Mouse (Mus musculus) spleen, postnatal 36 days (tissue): ENCODE results near the gene Spout1.
"Not testable (repeated sequence)": the region's sequence is repeated elsewhere in the genome, so short reads cannot be mapped to it uniquely, and the experiment has no call there.

Experiments used
- DNase-seq, 2 experiments: peaks; one replicate each; pipeline ENCODE4 v3.0.0; 2022; ENCODE audit warnings: low spot score in 2 of 2, mixed read lengths in 1 of 2

The Spout1 gene

GRCm38 (mm10) chr2:30178711-30179110 lies 452 bp upstream of the Spout1 start:
- DNase-seq: not testable (repeated sequence)

DNA sequence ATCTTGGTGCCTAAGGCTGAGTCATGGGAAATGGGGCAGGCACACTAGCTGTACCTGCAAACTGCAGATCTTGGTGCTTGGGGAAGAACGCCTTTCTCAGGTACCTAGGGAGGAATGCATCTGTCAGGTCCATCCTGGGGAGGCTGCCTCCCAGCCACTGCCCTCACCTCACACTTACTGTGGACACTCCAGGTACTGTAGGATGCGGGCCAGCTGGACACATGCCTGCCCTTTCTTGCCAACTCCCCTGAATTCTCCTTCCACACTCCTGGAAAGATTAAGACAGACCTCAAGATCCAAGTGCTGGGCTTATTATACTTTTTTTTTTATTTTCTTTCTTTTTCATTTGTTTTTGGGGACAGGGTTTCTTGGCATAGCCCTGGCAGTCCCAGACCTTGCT lies 1.7 kb downstream of the Spout1 start:
- no peak for DNase-seq

DNA sequence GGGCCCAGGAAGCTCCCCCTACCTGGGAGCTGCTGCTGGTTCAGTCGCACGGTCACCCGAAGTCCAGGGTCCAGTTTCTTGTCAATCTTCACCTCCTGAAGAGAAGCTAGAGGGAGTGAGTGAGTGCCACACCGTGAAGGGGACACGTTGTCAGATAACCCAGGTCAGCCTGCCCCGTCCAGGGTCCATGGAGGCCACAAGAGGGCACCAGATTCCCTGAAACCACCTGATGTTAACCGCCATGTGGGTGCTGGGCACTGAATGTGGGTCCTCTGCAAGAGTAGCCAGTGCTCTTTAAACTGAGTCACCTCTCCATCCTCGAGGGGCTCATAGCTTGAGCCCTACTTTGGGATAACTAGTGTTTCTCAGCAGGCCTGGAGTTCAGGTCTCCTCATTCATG lies 2.4 kb downstream of the Spout1 start:
- no peak for DNase-seq

DNA sequence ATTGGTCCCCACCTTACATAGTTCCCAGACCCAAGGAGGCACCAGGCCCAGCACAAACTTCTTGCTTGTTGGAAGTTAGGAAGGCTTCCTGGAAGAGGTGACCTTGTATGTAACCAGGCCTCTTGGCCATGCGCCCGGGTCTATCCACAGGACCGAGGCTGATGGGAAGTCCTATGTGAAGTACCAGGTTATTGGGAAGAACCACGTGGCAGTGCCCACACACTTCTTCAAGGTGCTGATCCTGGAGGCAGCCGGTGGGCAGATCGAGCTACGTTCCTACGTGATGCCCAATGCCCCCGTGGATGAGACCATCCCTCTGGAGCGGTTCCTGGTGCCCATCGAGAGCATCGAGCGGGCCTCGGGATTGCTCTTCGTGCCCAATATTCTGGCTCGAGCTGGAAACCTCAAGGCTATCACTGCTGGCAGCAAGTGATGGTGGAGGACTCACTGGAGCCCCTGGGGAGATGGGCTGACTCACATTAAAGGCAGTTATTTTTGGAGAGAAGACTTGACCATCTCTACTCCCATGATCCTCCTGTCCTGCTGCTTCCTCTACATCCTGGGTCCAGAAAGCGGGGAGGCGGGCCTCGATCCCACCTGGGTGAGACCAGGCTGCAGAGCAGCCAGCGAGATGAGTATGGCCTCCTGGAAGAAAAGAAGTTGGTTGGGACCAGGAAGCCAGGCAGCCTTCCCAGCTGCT lies 4.6 kb downstream of the Spout1 start:
- DNase-seq: no peak

- no peak for DNase-seq
Observed at GRCm38 (mm10) chr2:30171997-30172382, 6.3 kb downstream of the Spout1 start.

DNA sequence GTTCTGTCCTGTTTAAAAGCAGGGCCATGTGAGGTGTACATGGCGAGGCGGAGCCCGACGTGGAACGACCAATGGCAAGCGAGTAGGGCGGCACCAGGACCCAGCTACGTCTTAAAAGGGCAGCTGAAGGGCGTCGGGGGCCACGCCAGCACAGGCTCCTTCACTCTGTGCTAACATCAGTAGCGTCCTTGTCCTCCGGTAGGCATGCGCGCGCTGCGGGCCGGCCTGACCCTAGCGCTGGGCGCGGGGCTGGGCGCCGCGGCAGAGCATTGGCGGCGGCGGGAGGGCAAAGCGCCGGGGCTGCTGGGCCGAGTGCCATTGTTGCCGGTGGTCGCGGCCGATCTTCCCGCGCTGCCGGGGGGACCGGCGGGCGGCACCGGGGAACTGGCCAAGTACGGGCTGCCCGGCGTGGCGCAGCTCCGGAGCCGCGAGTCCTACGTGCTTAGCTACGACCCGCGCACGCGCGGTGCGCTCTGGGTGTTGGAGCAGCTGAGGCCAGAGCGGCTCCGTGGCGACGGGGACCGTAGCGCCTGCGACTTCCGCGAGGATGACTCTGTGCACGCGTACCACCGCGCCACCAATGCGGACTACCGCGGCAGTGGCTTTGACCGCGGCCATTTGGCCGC lies 6.8 kb downstream of the Spout1 start, which contains the start of gene Endog:
Gene Endog (plus strand): TSS at position 123 of the 626 bp plus-strand sequence.
- peak; percentile 84 to 87 for DNase-seq

- no peak for DNase-seq
Observed at GRCm38 (mm10) chr2:30166677-30167076, 11.6 kb downstream of the Spout1 start.

GRCm38 (mm10) chr2:30164340-30164932 lies 13.8 kb downstream of the Spout1 start:
- DNase-seq: no peak

GRCm38 (mm10) chr2:30161809-30162208 lies 16.4 kb downstream of the Spout1 start:
- DNase-seq: peak in 1 of 2 experiments; percentile 25

GRCm38 (mm10) chr2:30159871-30160270 lies 18.4 kb downstream of the Spout1 start:
- DNase-seq: not testable (repeated sequence)

DNA sequence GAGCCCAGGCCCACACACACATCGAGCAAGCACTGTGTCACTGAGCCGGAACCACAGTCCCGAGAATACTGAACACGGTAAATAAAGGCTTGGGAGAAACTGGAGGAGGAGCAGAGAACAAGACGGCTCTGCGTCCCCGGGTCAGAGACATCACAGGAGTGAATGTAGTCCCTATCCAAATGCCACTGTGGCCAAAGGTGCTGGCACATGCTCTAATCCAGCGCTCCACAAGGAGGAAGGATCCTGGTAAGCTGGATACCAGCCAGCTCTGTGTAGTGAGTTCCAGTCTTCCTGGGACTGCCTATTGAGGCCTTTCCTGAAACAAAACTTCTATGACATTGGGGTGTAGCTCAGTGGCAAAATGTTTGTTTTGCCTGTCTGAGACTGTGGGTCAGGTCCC lies 25.6 kb downstream of the Spout1 start:
- no peak for DNase-seq

GRCm38 (mm10) chr2:30151840-30152239 lies 26.4 kb downstream of the Spout1 start:
- no peak for DNase-seq

- DNase-seq: no peak
Observed at GRCm38 (mm10) chr2:30147466-30147865, 30.8 kb downstream of the Spout1 start.

GRCm38 (mm10) chr2:30144436-30144835 lies 33.8 kb downstream of the Spout1 start:
- no peak for DNase-seq

DNA sequence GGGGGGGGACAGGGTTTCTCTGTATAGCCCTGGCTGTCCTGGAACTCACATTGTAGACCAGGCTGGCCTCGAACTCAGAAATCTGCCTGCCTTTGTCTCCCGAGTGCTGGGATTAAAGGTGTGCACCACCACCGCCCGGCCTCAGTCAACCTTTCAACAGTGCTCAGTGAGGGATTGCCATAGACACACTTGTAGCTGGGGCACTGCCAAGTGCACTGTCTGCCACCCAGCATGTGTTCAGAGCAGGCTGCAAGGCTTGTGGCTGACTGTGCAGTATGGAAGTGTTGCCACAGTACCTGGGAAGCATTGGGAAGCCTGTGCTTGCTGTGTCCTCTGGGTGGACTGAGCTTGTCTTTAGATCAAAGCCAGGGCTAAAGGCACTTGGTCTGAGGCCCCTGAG lies 38.2 kb downstream of the Spout1 start:
- not testable (repeated sequence) for DNase-seq

GRCm38 (mm10) chr2:30136458-30136857 lies 41.8 kb downstream of the Spout1 start:
- DNase-seq: no peak

DNA sequence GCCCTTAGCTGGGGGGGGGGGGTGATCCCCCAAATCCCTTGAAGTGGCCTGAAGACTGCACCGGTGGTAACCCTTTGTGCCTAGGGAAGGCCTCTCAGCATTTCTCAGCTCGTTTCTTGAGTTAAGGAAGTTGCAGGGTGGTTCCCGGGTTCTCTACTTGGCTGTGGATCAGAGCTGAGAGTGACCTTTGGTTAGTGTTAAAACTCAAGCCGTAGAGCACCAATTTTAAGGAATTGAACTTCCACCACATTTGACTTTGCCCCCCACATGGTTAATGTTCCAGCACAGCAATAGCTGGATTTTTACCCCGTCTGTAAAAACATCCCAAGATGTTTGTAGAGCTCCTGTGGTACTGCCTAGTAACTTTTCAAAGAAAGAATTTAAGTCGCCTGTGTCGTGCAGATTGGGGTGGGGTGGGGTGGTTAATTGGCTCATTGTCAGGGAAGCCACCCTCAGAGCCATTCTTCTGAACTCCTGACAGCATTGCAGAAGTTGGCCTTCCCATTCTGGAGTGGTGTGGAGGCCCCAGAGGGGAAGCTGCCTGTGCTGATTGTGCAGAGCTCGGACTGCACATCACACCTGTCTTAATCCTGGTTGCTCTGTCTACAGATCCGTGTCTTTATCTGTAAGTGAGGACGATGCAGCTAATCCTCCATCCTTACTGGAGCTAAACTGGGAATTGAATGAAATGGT lies 43.2 kb downstream of the Spout1 start:
- DNase-seq: peak in 1 of 2 experiments; percentile 19

DNA sequence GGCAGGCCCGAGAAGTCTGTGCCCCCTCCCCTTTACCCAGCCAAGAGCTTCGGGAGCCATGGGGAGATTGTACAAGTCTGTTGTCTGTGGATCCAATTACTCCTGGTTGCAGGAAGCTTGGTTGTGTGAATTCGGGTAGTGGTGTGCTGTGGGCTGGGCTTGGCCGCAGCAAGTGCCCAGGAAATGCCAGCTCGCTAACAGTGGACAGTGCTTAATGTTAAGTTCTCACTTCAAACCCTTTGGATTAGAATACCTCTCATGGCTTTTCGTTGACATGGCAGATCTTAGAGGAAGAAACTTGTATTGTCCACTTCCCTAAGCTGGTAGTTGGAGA lies 43.9 kb downstream of the Spout1 start:
- no peak for DNase-seq

- peak; percentile 99 for DNase-seq
Observed at GRCm38 (mm10) chr2:30133613-30134377, 44.5 kb downstream of the Spout1 start, which contains the start of gene Tbc1d13. Tbc1d13 (plus strand) TSS chr2:30133746.

- peak in 1 of 2 experiments; percentile 18 for DNase-seq
Observed at GRCm38 (mm10) chr2:30132801-30133612, 45.3 kb downstream of the Spout1 start.

- peak in 1 of 2 experiments; percentile 27 for DNase-seq
Observed at GRCm38 (mm10) chr2:30131240-30131639, 47.0 kb downstream of the Spout1 start.
